Mouse (Mus musculus): ENCODE measurements around the gene Dst. TPM values are rescaled to one million over a fixed set of nuclear protein-coding genes. Genes with fewer than 3 reads are reported as not detected.

Dst gene
- total RNA-seq, 2 experiments from 2014 or later: 317 TPM

- intact Hi-C loops (cut with DNase I): no loop called here
- no peak for DNase-seq
Observed at GRCm38 (mm10) chr1:34076701-34077421, 168.8 kb downstream of the Dst start.

DNA sequence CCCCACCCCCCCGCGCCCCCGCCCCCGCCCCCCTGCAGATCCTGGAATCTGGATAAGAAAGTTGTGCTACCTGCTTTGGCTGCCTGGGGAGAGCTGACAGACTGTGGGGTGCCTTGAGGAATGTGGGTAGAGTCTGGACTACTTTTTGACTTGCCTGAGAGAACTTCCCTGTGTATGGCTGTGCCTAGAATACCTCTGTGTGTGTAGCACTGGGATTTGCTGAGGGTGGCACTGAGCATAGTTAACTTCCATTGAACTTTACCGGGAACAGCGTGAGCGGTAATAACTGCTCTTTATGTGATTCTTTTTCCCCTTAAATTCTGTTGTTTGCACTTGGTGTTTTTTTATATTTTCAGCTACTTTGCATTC, 169.4 kb downstream of the Dst start:
- intact Hi-C loops (cut with DNase I): no loop called here
- no peak for DNase-seq

DNA sequence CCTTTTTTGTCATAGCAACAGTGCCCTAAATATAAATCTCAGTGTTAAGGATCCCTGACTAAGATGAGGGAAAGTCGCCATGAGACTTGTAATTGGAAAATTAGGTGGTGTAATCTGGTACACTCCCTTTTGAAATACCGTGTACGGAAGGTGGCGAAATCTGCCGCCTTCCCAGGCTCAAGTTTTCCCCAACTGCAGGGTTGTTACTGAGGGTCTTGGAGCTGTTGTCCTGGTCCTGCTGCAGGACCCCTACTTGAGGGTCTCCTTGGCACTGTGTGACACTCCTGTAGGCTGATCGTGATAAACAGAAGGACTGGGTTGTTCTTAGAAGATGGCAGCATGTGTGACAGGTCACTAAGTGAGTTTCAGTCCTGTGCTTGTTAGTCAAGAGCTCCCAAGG, 169.9 kb downstream of the Dst start:
- DNase-seq: no peak
- intact Hi-C loops (cut with DNase I): no loop called here

DNA sequence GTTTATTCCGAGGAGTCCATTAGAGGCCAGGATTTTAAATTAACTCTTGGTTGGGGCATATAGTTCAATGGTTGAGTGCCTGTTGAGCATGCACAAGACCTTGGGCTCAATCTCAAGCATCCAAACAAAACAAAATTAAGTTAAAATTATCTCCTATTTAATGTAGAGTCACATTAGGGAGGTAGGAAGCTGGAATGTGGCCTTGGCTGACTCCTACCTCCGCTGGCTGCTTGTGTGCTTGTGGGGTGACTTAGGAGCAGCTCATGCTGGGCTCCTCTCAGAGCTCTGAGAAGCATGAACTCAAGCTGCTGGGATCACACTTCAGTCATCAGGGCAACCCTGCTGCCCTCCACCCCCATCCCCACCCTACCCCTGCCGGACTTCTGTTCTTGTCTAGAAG, 181.0 kb downstream of the Dst start:
- intact Hi-C loops (cut with DNase I): no loop called here
- no peak for DNase-seq

DNA sequence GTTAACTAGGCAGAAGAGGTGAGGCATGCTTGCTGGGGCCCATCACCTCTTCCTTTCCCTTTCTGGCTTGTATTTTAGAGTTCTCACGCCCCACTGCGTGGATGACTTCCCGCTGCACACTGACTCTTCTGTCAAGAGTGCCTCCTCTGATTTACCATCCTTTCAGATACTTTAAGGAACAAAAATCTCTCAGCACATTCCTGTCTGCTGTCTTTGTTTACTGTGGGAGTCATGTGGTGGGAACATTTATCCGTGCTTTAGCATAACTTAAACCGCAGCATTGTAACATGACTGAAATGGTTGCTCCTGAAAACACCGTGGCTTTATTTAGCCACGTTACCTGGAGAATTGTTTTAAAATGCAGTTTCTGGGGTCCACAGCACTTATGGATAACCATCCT, 182.7 kb downstream of the Dst start:
- DNase-seq: no peak
- intact Hi-C loops (cut with DNase I): no loop called here

DNA sequence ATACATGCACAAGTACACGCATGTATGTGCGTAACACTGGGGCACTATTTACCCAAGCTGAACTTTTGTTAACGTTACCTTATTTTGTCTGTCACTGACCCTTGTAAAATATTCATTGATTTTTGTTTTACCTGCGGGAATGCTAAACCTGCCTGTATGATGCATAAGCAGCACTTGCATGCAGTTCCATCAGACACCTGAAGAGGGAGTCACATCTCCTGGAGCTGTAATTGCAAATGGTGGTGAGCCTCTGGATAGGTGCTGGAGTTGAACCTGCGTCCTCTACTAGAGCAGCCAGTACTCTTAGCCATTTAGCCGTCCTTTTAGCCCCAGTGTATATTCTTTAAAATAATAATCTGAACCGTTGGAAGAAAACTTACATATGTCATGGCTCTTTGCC, 185.6 kb downstream of the Dst start:
- no peak for DNase-seq
- intact Hi-C loops (cut with DNase I): no loop called here

- intact Hi-C loops (cut with DNase I): no loop called here
Observed at GRCm38 (mm10) chr1:34094301-34094700, 186.3 kb downstream of the Dst start.

GRCm38 (mm10) chr1:34095173-34095572, 187.1 kb downstream of the Dst start:
- no peak for DNase-seq
- intact Hi-C loops (cut with DNase I): no loop called here

More at GRCm38 (mm10) chr1:34094301-34094700, 186.3 kb downstream of the Dst start:
- no peak for DNase-seq

DNA sequence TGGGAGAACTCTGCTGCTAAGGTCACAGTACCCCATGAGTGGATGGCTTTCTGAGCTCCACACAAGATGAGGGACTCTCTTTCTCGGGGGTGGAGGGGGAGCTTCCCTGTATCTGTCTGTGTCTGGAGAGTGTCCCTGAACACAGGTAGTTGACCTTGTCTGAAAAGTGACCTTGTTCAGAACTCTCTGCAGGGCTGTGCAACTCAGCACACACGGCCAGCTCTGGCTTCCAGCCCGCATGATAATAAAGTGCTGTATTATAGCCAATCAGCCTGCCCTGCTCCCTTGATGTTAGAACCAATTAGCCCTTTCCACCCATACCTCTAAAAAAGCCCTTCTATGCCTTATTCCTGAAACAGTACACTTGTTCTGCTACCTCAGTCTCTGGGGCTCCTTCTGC, 188.9 kb downstream of the Dst start:
- DNase-seq: peak in 1 of 2 experiments; percentile 38
- intact Hi-C loops (cut with DNase I): no loop called here

DNA sequence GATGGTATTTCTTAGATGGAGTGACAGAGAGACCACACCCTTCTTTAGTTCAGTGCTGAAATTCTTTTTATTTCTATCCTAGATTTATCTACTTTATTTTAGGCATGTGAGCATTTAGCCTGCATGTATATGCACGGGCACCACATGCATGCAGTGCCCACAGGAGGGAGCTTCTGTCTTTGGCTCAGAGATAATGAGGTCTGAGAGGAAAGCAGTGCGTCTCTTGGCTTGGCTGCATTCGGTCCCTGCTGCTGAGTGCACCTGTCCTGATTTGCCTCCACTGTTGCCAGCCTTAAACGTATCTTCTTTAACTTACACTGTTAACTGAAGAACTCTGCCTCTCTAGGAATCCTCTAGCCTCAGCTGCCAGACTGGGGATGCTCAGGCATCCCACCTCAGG, 189.6 kb downstream of the Dst start:
- no peak for DNase-seq
- intact Hi-C loops (cut with DNase I): no loop called here

DNA sequence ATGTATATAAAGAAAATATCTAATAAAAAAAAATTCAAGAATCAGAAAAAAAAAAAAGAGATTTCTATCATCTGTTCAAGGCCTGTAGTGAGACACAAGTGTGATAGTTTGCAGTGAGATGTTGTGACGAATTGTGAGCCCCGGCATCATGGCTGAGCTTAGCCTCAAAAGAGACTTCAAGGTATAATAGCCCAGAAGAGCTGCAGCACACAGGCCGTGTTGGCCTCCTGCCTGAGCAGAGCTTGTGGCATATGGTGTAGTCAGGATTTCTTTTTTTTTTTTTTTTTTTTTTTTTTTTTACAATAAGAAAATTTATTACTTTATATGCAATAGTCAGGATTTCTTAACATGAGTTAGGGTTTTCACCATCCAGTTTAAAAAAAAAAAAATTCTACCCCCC, 191.4 kb downstream of the Dst start:
- DNase-seq: no peak
- intact Hi-C loops (cut with DNase I): no loop called here

- intact Hi-C loops (cut with DNase I): no loop called here
- DNase-seq: no peak
Observed at GRCm38 (mm10) chr1:34100385-34100784, 192.4 kb downstream of the Dst start.

GRCm38 (mm10) chr1:34102604-34103003, 194.6 kb downstream of the Dst start:
- intact Hi-C loops (cut with DNase I): no loop called here
- DNase-seq: no peak

- intact Hi-C loops (cut with DNase I): no loop called here
- no peak for DNase-seq
Observed at GRCm38 (mm10) chr1:34103176-34103575, 195.2 kb downstream of the Dst start.

DNA sequence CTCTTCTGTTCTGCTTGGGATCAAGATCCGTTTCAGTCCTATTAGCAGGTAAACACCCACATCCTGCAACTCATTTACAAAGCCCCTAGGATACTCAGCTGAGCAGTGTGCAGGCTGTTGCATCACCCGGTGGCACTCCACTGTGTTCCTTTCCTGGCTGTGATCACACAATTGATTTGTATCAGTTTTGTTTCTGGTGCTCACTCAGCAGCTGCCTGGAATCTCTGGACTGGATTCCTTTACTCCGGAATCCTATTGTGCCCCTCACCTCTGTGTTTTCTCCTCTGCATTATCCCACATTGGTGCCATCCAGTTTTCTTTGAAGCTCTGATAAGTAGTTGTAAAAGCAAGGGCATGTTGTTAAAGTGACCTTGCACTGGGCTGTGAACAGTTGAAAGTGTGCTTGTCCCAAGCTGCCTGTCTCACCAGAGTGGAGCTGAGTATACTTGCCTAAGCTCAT, 195.7 kb downstream of the Dst start:
- intact Hi-C loops (cut with DNase I): no loop called here
- no peak for DNase-seq

GRCm38 (mm10) chr1:34104846-34105245, 196.8 kb downstream of the Dst start:
- intact Hi-C loops (cut with DNase I): no loop called here
- no peak for DNase-seq

- intact Hi-C loops (cut with DNase I): no loop called here
Observed at GRCm38 (mm10) chr1:34106606-34107005, 198.6 kb downstream of the Dst start.

DNA sequence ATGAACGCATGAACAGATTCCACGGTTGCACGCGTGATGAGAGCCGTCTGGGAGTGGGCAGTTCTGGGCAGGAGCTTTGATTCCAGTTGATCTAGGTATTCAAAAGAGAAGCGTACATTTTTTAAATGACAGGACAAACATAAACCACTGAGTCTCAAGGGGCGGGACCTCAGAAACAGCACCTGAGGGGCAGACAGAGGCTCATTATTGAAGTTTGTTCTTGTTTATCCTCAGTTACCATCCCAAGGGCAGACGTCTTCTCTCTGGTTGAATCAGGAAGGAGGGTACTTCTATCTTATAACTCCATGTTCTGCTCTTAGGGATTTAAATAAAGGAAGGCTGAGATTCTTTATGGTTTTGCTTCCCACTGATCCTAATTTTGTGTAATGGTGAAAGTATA, 199.1 kb downstream of the Dst start:
- DNase-seq: no peak
- intact Hi-C loops (cut with DNase I): no loop called here

More at GRCm38 (mm10) chr1:34106606-34107005, 198.6 kb downstream of the Dst start:
- no peak for DNase-seq

DNA sequence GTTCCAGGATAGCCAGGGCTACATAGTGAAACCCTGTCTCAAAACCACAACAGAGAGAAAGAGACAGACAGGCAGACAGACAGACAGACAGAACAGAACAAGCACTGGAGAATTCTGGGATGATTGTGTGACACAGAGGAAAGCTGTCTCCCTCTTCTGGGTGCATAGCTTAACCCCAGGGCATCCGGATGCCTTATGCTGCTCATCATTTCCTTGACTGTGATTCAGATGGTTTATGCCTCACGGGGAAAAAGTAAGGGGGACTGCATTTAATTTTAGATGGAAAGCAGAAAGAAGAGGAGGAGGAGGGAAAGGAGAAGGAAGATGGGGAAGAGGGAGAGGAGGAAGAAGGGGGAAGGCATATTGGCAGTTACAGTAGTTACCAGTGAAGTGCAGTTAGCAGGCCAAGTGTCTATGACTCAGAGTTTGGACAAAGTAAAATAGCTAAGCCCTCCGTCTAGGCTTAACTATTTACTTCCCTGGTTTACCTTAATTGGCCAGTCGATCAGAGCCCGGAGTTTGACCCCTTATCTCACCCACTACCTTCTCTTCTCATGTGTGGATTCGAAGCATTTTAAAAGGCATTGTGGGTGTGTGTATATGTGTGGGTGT, 201.7 kb downstream of the Dst start:
- intact Hi-C loops (cut with DNase I): loop anchor here (5.0 kb wide), 1 partner anchor 47 kb away; no protein-coding TSS in a partner anchor
- no peak for DNase-seq

GRCm38 (mm10) chr1:34110862-34111261, 202.8 kb downstream of the Dst start:
- intact Hi-C loops (cut with DNase I): loop anchor here (5.0 kb wide), 1 partner anchor 49 kb away; no protein-coding TSS in a partner anchor
- DNase-seq: no peak

DNA sequence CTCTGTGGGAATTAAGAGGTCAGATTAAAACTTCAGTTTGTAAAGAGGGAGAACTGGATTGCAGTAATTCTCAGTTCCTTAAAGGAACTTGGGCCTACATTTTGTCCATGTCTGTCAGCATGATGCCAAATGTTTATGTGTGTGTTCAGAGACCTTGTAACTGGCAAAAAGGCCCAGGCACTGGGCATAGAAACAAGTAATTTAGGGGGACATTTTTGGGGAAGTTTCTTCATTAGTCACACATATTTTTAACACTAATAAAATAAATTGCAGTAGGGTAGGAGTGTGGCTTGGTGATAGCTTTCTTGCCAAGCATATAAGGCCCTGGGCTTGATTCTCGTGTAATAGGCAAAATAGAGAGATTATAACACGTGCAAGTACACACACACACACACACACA, 203.9 kb downstream of the Dst start:
- intact Hi-C loops (cut with DNase I): loop anchor here (5.0 kb wide), 1 partner anchor 50 kb away; no protein-coding TSS in a partner anchor
- DNase-seq: no peak

DNA sequence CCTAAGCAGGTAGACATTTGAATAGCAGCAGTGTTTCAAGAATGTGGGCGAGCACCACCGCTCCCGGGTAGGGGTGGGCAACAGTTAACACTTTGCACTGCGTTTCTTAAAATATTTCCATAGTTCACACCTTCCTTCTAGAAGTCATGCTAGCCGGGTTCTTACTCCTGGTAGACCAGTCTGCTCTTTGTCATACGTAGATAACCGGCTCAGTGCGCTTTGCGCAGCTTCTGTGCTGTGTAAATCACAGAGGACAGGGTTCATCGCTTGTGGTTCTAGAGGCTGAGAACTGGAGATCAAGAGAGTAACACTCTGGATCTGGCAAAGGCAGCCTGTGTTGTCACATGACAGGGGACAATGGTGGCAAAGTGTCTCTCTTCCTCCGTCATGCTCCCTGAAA, 208.4 kb downstream of the Dst start:
- DNase-seq: no peak
- intact Hi-C loops (cut with DNase I): no loop called here
